Mouse (Mus musculus) erythroblast, embryonic 14.5 days (primary cell): ENCODE results near the gene Spsb1. TPM values are rescaled to one million over a fixed set of nuclear protein-coding genes. Genes with fewer than 3 reads are reported as not detected.

ENCODE experiments used
- H3K27me3 ChIP-seq: 2 replicates; pipeline ENCODE4 v1.6.1; 2012; ENCODE audit warnings: inconsistent platforms; ENCODE audit not compliant: control insufficient read depth
- H3K36me3 ChIP-seq: 2 replicates; pipeline ENCODE4 v1.6.1; 2012; ENCODE audit warnings: mild to moderate bottlenecking, inconsistent platforms; ENCODE audit not compliant: control insufficient read depth
- H3K4me1 ChIP-seq: 2 replicates; pipeline ENCODE4 v1.6.1; 2012; ENCODE audit warnings: inconsistent platforms; ENCODE audit not compliant: control insufficient read depth
- H3K4me3 ChIP-seq: replicated peaks from 2 replicates; pipeline ENCODE3; 2012; ENCODE audit warnings: moderate library complexity, mild to moderate bottlenecking, inconsistent platforms
- H3K9me3 ChIP-seq: 2 replicates; pipeline ENCODE4 v1.6.1; 2012; ENCODE audit warnings: low read length, inconsistent platforms, mixed read lengths; ENCODE audit not compliant: control insufficient read depth
- GATA1 ChIP-seq: IDR thresholded peaks from 2 replicates; pipeline ENCODE4 v1.6.1; 2012; ENCODE audit warnings: low read length, inconsistent platforms, mixed read lengths
- TAL1 ChIP-seq: IDR thresholded peaks from 3 replicates; pipeline ENCODE4 v1.6.1; 2012; ENCODE audit warnings: low read length, inconsistent platforms, mixed read lengths
- polyA plus RNA-seq: library from polyadenylated mRNA; stranded (reverse); fragments of >175 nt; gene quantifications from 2 replicates; pipeline ENCODE4 v1.2.3, GENCODE M21; 2012

Gene Spsb1
- polyA plus RNA-seq, 1 experiment: not detected

GRCm38 (mm10) chr4:149960391-149960790, 5.5 kb upstream of the Spsb1 start:
- Histone ChIP-seq H3K27me3 (peaks cover 25% of the 10 kb centered on the region), H3K36me3 (no peaks in the 10 kb centered on the region), H3K9me3 (peaks cover 5% of the 10 kb centered on the region; the same call in 1 of the 2 replicates), H3K4me1 (peaks cover 5% of the 10 kb centered on the region), H3K4me3 (no peak overlapping the region)
- TF ChIP-seq TAL1 (no peak), GATA1 (no peak)

GRCm38 (mm10) chr4:149959816-149960215, 5.0 kb upstream of the Spsb1 start:
- no peak for TF ChIP-seq GATA1
- no peak for TF ChIP-seq TAL1
- peaks cover 10% of the 10 kb centered on the region for H3K9me3 ChIP-seq
- peaks cover 10% of the 10 kb centered on the region for H3K4me1 ChIP-seq
- H3K27me3 ChIP-seq: peaks cover 31% of the 10 kb centered on the region
- no peaks in the 10 kb centered on the region for H3K36me3 ChIP-seq
- no peak overlapping the region for H3K4me3 ChIP-seq

- peaks cover 21% of the 10 kb centered on the region for H3K4me1 ChIP-seq
- H3K27me3 ChIP-seq: peaks cover 44% of the 10 kb centered on the region
- peaks cover 13% of the 10 kb centered on the region for H3K9me3 ChIP-seq
- H3K4me3 ChIP-seq: no peak overlapping the region
- H3K36me3 ChIP-seq: no peaks in the 10 kb centered on the region
- no peak for TF ChIP-seq GATA1
- TF ChIP-seq TAL1: no peak
These were observed 3.7 kb upstream of the Spsb1 start for GRCm38 (mm10) chr4:149958566-149958965.

- H3K9me3 ChIP-seq: peaks cover 13% of the 10 kb centered on the region
- H3K27me3 ChIP-seq: peaks cover 68% of the 10 kb centered on the region
- H3K36me3 ChIP-seq: no peaks in the 10 kb centered on the region
- TF ChIP-seq TAL1 (no peak), GATA1 (no peak)
- H3K4me3 ChIP-seq: no peak overlapping the region
- H3K4me1 ChIP-seq: peaks cover 21% of the 10 kb centered on the region
These were observed 1.2 kb upstream of the Spsb1 start for GRCm38 (mm10) chr4:149956048-149956447.

GRCm38 (mm10) chr4:149955631-149956030, 788 bp upstream of the Spsb1 start:
- H3K9me3 ChIP-seq: peaks cover 13% of the 10 kb centered on the region
- peaks cover 21% of the 10 kb centered on the region for H3K4me1 ChIP-seq
- TF ChIP-seq GATA1 (no peak), TAL1 (no peak)
- no peak overlapping the region for H3K4me3 ChIP-seq
- peaks cover 70% of the 10 kb centered on the region for H3K27me3 ChIP-seq
- no peaks in the 10 kb centered on the region for H3K36me3 ChIP-seq

- Histone ChIP-seq H3K36me3 (no peaks in the 10 kb centered on the region), H3K27me3 (peaks cover 70% of the 10 kb centered on the region), H3K4me3 (peak overlapping the region; percentile 54), H3K9me3 (peaks cover 13% of the 10 kb centered on the region), H3K4me1 (peaks cover 21% of the 10 kb centered on the region)
- TF ChIP-seq GATA1 (no peak), TAL1 (no peak)
These were observed 992 bp downstream of the Spsb1 start for GRCm38 (mm10) chr4:149953621-149954481.

GRCm38 (mm10) chr4:149952201-149952600, 2.6 kb downstream of the Spsb1 start:
- H3K4me3 ChIP-seq: no peak overlapping the region
- H3K4me1 ChIP-seq: peaks cover 21% of the 10 kb centered on the region
- TF ChIP-seq GATA1 (no peak), TAL1 (no peak)
- H3K36me3 ChIP-seq: no peaks in the 10 kb centered on the region
- peaks cover 13% of the 10 kb centered on the region for H3K9me3 ChIP-seq
- peaks cover 64% of the 10 kb centered on the region for H3K27me3 ChIP-seq

GRCm38 (mm10) chr4:149951201-149951600, 3.6 kb downstream of the Spsb1 start:
- Histone ChIP-seq H3K36me3 (no peaks in the 10 kb centered on the region), H3K9me3 (peaks cover 12% of the 10 kb centered on the region), H3K27me3 (peaks cover 56% of the 10 kb centered on the region), H3K4me3 (no peak overlapping the region), H3K4me1 (peaks cover 21% of the 10 kb centered on the region)
- TF ChIP-seq TAL1: no peak
- no peak for TF ChIP-seq GATA1

GRCm38 (mm10) chr4:149949691-149950090, 5.2 kb downstream of the Spsb1 start:
- H3K4me3 ChIP-seq: no peak overlapping the region
- TF ChIP-seq TAL1 (no peak), GATA1 (no peak)
- no peaks in the 10 kb centered on the region for H3K36me3 ChIP-seq
- peaks cover 10% of the 10 kb centered on the region for H3K4me1 ChIP-seq
- H3K27me3 ChIP-seq: peaks cover 41% of the 10 kb centered on the region
- peaks cover 2% of the 10 kb centered on the region for H3K9me3 ChIP-seq
